Mouse (Mus musculus) layer of hippocampus, postnatal 10 days (tissue): ENCODE results near the gene Ispd. TPM values are rescaled to one million over a fixed set of nuclear protein-coding genes. Genes with fewer than 3 reads are reported as not detected.
A peak's percentile ranks its signal among the peaks of the same experiment; 100 is the strongest.

Source experiments
- DNase-seq, 2 experiments: peaks; one replicate each; pipeline ENCODE4 v3.0.0; 2021; ENCODE audit warnings: low spot score in 2 of 2
- total RNA-seq, 2 experiments: library from RNA; stranded (reverse); gene quantifications; 2 replicates each; pipeline ENCODE4 v1.2.3; 2021

The Ispd gene
- total RNA-seq, 2 experiments from 2014 or later = 12.1 to 13.7 TPM

- no peak for DNase-seq
These were observed 173.4 kb downstream of the Ispd start for GRCm38 (mm10) chr12:36554697-36555096.

- no peak for DNase-seq
These were observed 182.9 kb downstream of the Ispd start for GRCm38 (mm10) chr12:36564146-36564545.

GRCm38 (mm10) chr12:36566974-36567373, 185.7 kb downstream of the Ispd start:
- no peak for DNase-seq

GRCm38 (mm10) chr12:36570414-36571095, 189.3 kb downstream of the Ispd start:
- no peak for DNase-seq

- DNase-seq = no peak
These were observed 203.6 kb downstream of the Ispd start for GRCm38 (mm10) chr12:36584828-36585227.

- no peak for DNase-seq
These were observed 216.4 kb downstream of the Ispd start for GRCm38 (mm10) chr12:36597539-36598250.

GRCm38 (mm10) chr12:36621960-36622736, 240.9 kb downstream of the Ispd start:
- no peak for DNase-seq

- no peak for DNase-seq
These were observed 246.0 kb downstream of the Ispd start for GRCm38 (mm10) chr12:36627204-36627603.

- DNase-seq = no peak
These were observed 251.2 kb downstream of the Ispd start for GRCm38 (mm10) chr12:36632427-36632826.

GRCm38 (mm10) chr12:36647514-36647913, 266.3 kb downstream of the Ispd start:
- no peak for DNase-seq

GRCm38 (mm10) chr12:36662496-36662895, 281.2 kb downstream of the Ispd start:
- DNase-seq = peak; percentile 71 to 78

- DNase-seq = no peak
These were observed 283.5 kb downstream of the Ispd start for GRCm38 (mm10) chr12:36664783-36665182.

GRCm38 (mm10) chr12:36666771-36667170, 285.5 kb downstream of the Ispd start:
- no peak for DNase-seq

- DNase-seq = no peak
These were observed 289.1 kb downstream of the Ispd start for GRCm38 (mm10) chr12:36670164-36670908.

- DNase-seq = no peak
These were observed 289.8 kb downstream of the Ispd start for GRCm38 (mm10) chr12:36670915-36671579.

GRCm38 (mm10) chr12:36674481-36674880, 293.2 kb downstream of the Ispd start:
- no peak for DNase-seq

GRCm38 (mm10) chr12:36678220-36678619, 297.0 kb downstream of the Ispd start:
- no peak for DNase-seq

GRCm38 (mm10) chr12:36680883-36681505, 299.7 kb downstream of the Ispd start:
- no peak for DNase-seq

- DNase-seq = no peak
These were observed 300.5 kb downstream of the Ispd start for GRCm38 (mm10) chr12:36681779-36682178.

- DNase-seq = no peak
These were observed 312.8 kb downstream of the Ispd start for GRCm38 (mm10) chr12:36694072-36694471.
